Mouse (Mus musculus) heart, embryonic 15.5 days (tissue): Measurements from ENCODE around the gene Trir. TPM values are rescaled to one million over a fixed set of nuclear protein-coding genes. Genes with fewer than 3 reads are reported as not detected.
A peak's percentile ranks its signal among the peaks of the same experiment; 100 is the strongest.

ENCODE experiments used
- ATAC-seq: fragments of 200-750 bp; cut with Nextera tagmentation; replicated peaks from 2 replicates; pipeline ENCODE4 v1.8.0; 2017; ENCODE audit warnings: low read depth, moderate TSS enrichment; ENCODE audit not compliant: insufficient number of reproducible peaks, insufficient read depth, low FRiP score
- H3K27ac ChIP-seq: fragments of 300-500 bp; sonication (generic); 2 replicates; pipeline ENCODE4 v1.5.1; 2015; ENCODE audit warnings: mild to moderate bottlenecking, inconsistent platforms
- H3K27me3 ChIP-seq: fragments of 300-500 bp; sonication (generic); 2 replicates; pipeline ENCODE4 v1.6.1; 2015; ENCODE audit warnings: inconsistent platforms
- H3K36me3 ChIP-seq: fragments of 300-500 bp; sonication (generic); 2 replicates; pipeline ENCODE4 v1.6.1; 2015; ENCODE audit warnings: mild to moderate bottlenecking, inconsistent platforms
- H3K4me1 ChIP-seq: fragments of 300-500 bp; sonication (generic); replicated peaks from 2 replicates; pipeline ENCODE4 v1.6.1; 2015; ENCODE audit warnings: inconsistent platforms
- H3K4me2 ChIP-seq: fragments of 300-500 bp; sonication (generic); 2 replicates; pipeline ENCODE4 v1.6.1; 2015; ENCODE audit warnings: inconsistent platforms, mild to moderate bottlenecking, moderate library complexity
- H3K4me3 ChIP-seq: fragments of 300-500 bp; sonication (generic); 2 replicates; pipeline ENCODE4 v1.5.1; 2015; ENCODE audit warnings: mild to moderate bottlenecking, inconsistent platforms
- H3K9ac ChIP-seq: fragments of 300-500 bp; sonication (generic); 2 replicates; pipeline ENCODE4 v1.6.1; 2015; ENCODE audit warnings: mild to moderate bottlenecking, inconsistent platforms
- H3K9me3 ChIP-seq: fragments of 300-500 bp; sonication (generic); replicated peaks from 2 replicates; pipeline ENCODE4 v1.6.1; 2016; ENCODE audit warnings: inconsistent platforms
- WGBS: fragments of 180-500 bp; shearing (Covaris S2); methylation state at CpG from one replicate; pipeline ENCODE4 v1.1.7; 2015; ENCODE audit warnings: mixed read lengths; 5-methylcytosine and 5-hydroxymethylcytosine counted together
- polyA plus RNA-seq: library from polyadenylated mRNA; unstranded; fragments of >200 nt; fragmentation: Nextera tagmentation; extraction: Ambion mirVana; gene quantifications from 2 replicates; pipeline ENCODE4 v1.2.1, GENCODE M21; 2015

The Trir gene
- polyA plus RNA-seq, 1 experiment from 2014 or later: 68.4 TPM

- H3K27ac ChIP-seq: peak overlapping the region; percentile 89
- under 1% methylated on average over 13 of the region's 13 CpGs for WGBS
- peaks cover 44% of the 10 kb centered on the region for H3K36me3 ChIP-seq
- no peak for ATAC-seq
- no peaks in the 10 kb centered on the region for H3K27me3 ChIP-seq
- H3K4me2 ChIP-seq: peak overlapping the region; percentile 87
- no peaks in the 10 kb centered on the region for H3K9me3 ChIP-seq
- peak overlapping the region; percentile 77 for H3K4me3 ChIP-seq
- peak overlapping the region; percentile 95 for H3K9ac ChIP-seq
- peaks cover 41% of the 10 kb centered on the region for H3K4me1 ChIP-seq
Observed at GRCm38 (mm10) chr8:85027516-85027855, 863 bp downstream of the Trir start.

GRCm38 (mm10) chr8:85027922-85028321, 1.3 kb downstream of the Trir start:
- no peak for ATAC-seq
- H3K27me3 ChIP-seq: no peaks in the 10 kb centered on the region
- peaks cover 41% of the 10 kb centered on the region for H3K4me1 ChIP-seq
- H3K4me2 ChIP-seq: peak overlapping the region; percentile 87
- WGBS: 20% methylated on average over 2 of the region's 2 CpGs
- H3K9me3 ChIP-seq: no peaks in the 10 kb centered on the region
- peak overlapping the region; percentile 95 for H3K9ac ChIP-seq
- H3K36me3 ChIP-seq: peaks cover 46% of the 10 kb centered on the region
- no peak overlapping the region for H3K27ac ChIP-seq
- peak overlapping the region; percentile 77 for H3K4me3 ChIP-seq

- Histone ChIP-seq H3K27me3 (no peaks in the 10 kb centered on the region), H3K9me3 (no peaks in the 10 kb centered on the region), H3K4me1 (peaks cover 37% of the 10 kb centered on the region), H3K9ac (no peak overlapping the region), H3K4me3 (peak overlapping the region; percentile 77; the same call in 1 of the 2 replicates), H3K27ac (no peak overlapping the region), H3K36me3 (peaks cover 37% of the 10 kb centered on the region), H3K4me2 (peak overlapping the region; percentile 87; the same call in 1 of the 2 replicates)
- 87% methylated on average over 14 of the region's 14 CpGs for WGBS
- no peak for ATAC-seq
Observed at GRCm38 (mm10) chr8:85029271-85029670, 2.6 kb downstream of the Trir start.

GRCm38 (mm10) chr8:85032622-85033311, 6.1 kb downstream of the Trir start:
- Histone ChIP-seq H3K4me1 (peaks cover 32% of the 10 kb centered on the region), H3K36me3 (peaks cover 37% of the 10 kb centered on the region), H3K27me3 (no peaks in the 10 kb centered on the region), H3K9ac (no peak overlapping the region), H3K9me3 (no peaks in the 10 kb centered on the region), H3K4me3 (no peak overlapping the region), H3K27ac (no peak overlapping the region), H3K4me2 (no peak overlapping the region)
- 79% methylated on average over 4 of the region's 4 CpGs for WGBS
- no peak for ATAC-seq

- Histone ChIP-seq H3K4me2 (no peak overlapping the region), H3K36me3 (peaks cover 37% of the 10 kb centered on the region), H3K9me3 (no peaks in the 10 kb centered on the region), H3K9ac (no peak overlapping the region), H3K27ac (no peak overlapping the region), H3K4me3 (no peak overlapping the region), H3K27me3 (no peaks in the 10 kb centered on the region), H3K4me1 (peaks cover 29% of the 10 kb centered on the region)
- 67% methylated on average over 1 of the region's 1 CpGs for WGBS
- no peak for ATAC-seq
Observed at GRCm38 (mm10) chr8:85033867-85034266, 7.2 kb downstream of the Trir start.

GRCm38 (mm10) chr8:85034764-85035163, 8.1 kb downstream of the Trir start:
- 3% methylated on average over 13 of the region's 13 CpGs for WGBS
- peak overlapping the region; percentile 84 for H3K4me2 ChIP-seq
- H3K27ac ChIP-seq: peak overlapping the region; percentile 100; the same call in 1 of the 2 replicates
- no peaks in the 10 kb centered on the region for H3K9me3 ChIP-seq
- H3K4me3 ChIP-seq: peak overlapping the region; percentile 91
- peak overlapping the region; percentile 75 for H3K9ac ChIP-seq
- peaks cover 29% of the 10 kb centered on the region for H3K4me1 ChIP-seq
- H3K36me3 ChIP-seq: peaks cover 32% of the 10 kb centered on the region
- H3K27me3 ChIP-seq: no peaks in the 10 kb centered on the region
- ATAC-seq: no peak

GRCm38 (mm10) chr8:85035165-85035727, 8.6 kb downstream of the Trir start:
- H3K4me2 ChIP-seq: peak overlapping the region; percentile 84
- peak overlapping the region; percentile 75 for H3K9ac ChIP-seq
- H3K4me3 ChIP-seq: peak overlapping the region; percentile 91
- WGBS: 6% methylated on average over 12 of the region's 12 CpGs
- no peaks in the 10 kb centered on the region for H3K27me3 ChIP-seq
- H3K4me1 ChIP-seq: peaks cover 31% of the 10 kb centered on the region
- H3K9me3 ChIP-seq: no peaks in the 10 kb centered on the region
- no peak for ATAC-seq
- H3K27ac ChIP-seq: peak overlapping the region; percentile 100
- H3K36me3 ChIP-seq: peaks cover 28% of the 10 kb centered on the region

GRCm38 (mm10) chr8:85035728-85036310, 9.2 kb downstream of the Trir start:
- no peak for ATAC-seq
- Histone ChIP-seq H3K4me3 (peak overlapping the region; percentile 91), H3K4me1 (peaks cover 31% of the 10 kb centered on the region), H3K9ac (peak overlapping the region; percentile 75), H3K4me2 (peak overlapping the region; percentile 84), H3K27ac (peak overlapping the region; percentile 100), H3K9me3 (no peaks in the 10 kb centered on the region), H3K36me3 (peaks cover 29% of the 10 kb centered on the region), H3K27me3 (no peaks in the 10 kb centered on the region)
- WGBS: under 1% methylated on average over 15 of the region's 15 CpGs

- H3K27ac ChIP-seq: peak overlapping the region; percentile 100
- ATAC-seq: peak; percentile 11
- no peaks in the 10 kb centered on the region for H3K9me3 ChIP-seq
- peaks cover 31% of the 10 kb centered on the region for H3K4me1 ChIP-seq
- H3K36me3 ChIP-seq: peaks cover 30% of the 10 kb centered on the region
- WGBS: 0% methylated on average over 9 of the region's 9 CpGs
- peak overlapping the region; percentile 75 for H3K9ac ChIP-seq
- H3K27me3 ChIP-seq: no peaks in the 10 kb centered on the region
- peak overlapping the region; percentile 91 for H3K4me3 ChIP-seq
- peak overlapping the region; percentile 84 for H3K4me2 ChIP-seq
Observed at GRCm38 (mm10) chr8:85036381-85036717, 9.7 kb downstream of the Trir start.

- Histone ChIP-seq H3K27me3 (no peaks in the 10 kb centered on the region), H3K36me3 (peaks cover 30% of the 10 kb centered on the region), H3K4me1 (peaks cover 31% of the 10 kb centered on the region), H3K4me2 (peak within 1 kb of the TSS; percentile 84), H3K9ac (peak within 1 kb of the TSS; percentile 95), H3K4me3 (peak within 1 kb of the TSS; percentile 91), H3K9me3 (no peaks in the 10 kb centered on the region), H3K27ac (peak within 1 kb of the TSS; percentile 100)
- ATAC-seq: peak; percentile 90
- WGBS: under 1% methylated on average over 59 of the region's 59 CpGs
Observed at GRCm38 (mm10) chr8:85036718-85037365, 10.2 kb downstream of the Trir start, which contains the start of gene Tnpo2. Tnpo2 (plus strand) TSS chr8:85036915.

GRCm38 (mm10) chr8:85037366-85037680, 10.7 kb downstream of the Trir start:
- no peaks in the 10 kb centered on the region for H3K9me3 ChIP-seq
- peak overlapping the region; percentile 95 for H3K9ac ChIP-seq
- H3K4me2 ChIP-seq: peak overlapping the region; percentile 84
- peaks cover 27% of the 10 kb centered on the region for H3K36me3 ChIP-seq
- ATAC-seq: peak; percentile 23
- H3K4me3 ChIP-seq: peak overlapping the region; percentile 91
- H3K4me1 ChIP-seq: peaks cover 31% of the 10 kb centered on the region
- WGBS: under 1% methylated on average over 14 of the region's 14 CpGs
- H3K27me3 ChIP-seq: no peaks in the 10 kb centered on the region
- H3K27ac ChIP-seq: peak overlapping the region; percentile 100
